Mouse (Mus musculus): ENCODE results near the gene Mdm2.

GRCm38 (mm10) chr10:117759844-117760630 lies 49.5 kb upstream of the Mdm2 start:
- TF ChIP-seq CTCF (IDR thresholded peaks at IDR 0.05; ENCODE audit: borderline replicate concordance, control insufficient read depth, extremely low read depth, insufficient read depth, low read length, poor library complexity): no peak
- TF ChIP-seq POLR2A (IDR thresholded peaks at IDR 0.05; ENCODE audit: control insufficient read depth, extremely low read depth, insufficient read depth, low read length, poor library complexity): no peak

Data from thymus, adult 2 months (tissue).